Mouse (Mus musculus): ENCODE data around the gene Tssk3.

DNA sequence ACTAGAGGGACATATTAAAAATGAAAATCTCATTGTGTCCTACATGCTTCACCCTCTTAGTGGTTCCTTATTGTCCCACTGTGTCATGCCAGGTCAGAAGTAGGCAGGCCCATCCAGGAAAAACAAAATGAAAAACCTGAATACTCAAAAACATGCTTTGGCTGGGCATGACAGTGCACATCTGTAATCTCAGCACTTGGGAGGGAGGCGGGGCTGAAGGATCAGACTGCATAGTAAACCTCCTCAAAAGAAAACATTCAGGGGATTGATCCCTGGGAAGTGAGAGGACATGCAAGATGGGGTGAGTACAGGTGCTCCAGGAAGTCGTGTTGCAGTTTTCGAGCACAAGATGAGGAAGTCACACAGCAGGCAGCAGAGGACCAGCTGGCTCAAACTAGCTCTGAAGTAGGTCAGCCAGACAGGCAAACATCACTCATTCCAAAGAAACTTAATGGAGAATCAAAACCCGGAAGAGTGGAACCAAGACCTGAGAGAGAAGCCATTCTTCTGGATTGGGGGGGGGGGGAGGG is 26.5 kb downstream of the Tssk3 start:
- TF ChIP-seq CTCF (IDR thresholded peaks at IDR 0.05; ENCODE audit: borderline replicate concordance, insufficient read depth, low read length) (no peak), POLR2A (IDR thresholded peaks at IDR 0.05; ENCODE audit: low read depth, low read length) (no peak)

Measured in embryonic fibroblast, embryonic 13.5 days (primary cell).